Mouse (Mus musculus): ENCODE measurements around the gene Ctnna2.

GRCm38 (mm10) chr6:77358471-77358837 is 621.0 kb downstream of the Ctnna2 start:
- TF ChIP-seq CHD2 (IDR thresholded peaks at IDR 0.05; ENCODE audit: low read depth, low read length) (no peak), ZNF384 (IDR thresholded peaks at IDR 0.05; ENCODE audit: low read depth, low read length) (no peak), MAFK (IDR thresholded peaks at IDR 0.05; ENCODE audit: insufficient read depth, low read depth, low read length) (no peak), HCFC1 (IDR thresholded peaks at IDR 0.05; ENCODE audit: borderline replicate concordance, insufficient read depth, low read length) (no peak), ZC3H11A (IDR thresholded peaks at IDR 0.05; ENCODE audit: borderline replicate concordance, low read depth, low read length) (no peak)

All from ES-E14 (cell line).